Mouse (Mus musculus): ENCODE results near the gene Rbm47. TPM values are rescaled to one million over a fixed set of nuclear protein-coding genes. Genes with fewer than 3 reads are reported as not detected.

Gene Rbm47
- polyA plus RNA-seq, 1 experiment from 2014 or later = 8.9 TPM

GRCm38 (mm10) chr5:66069470-66070144 lies 103.3 kb downstream of the Rbm47 start:
- 1% methylated on average over 27 of the region's 27 CpGs for WGBS
- peak; percentile 61; the same call in 1 of the 2 replicates for ATAC-seq (ENCODE audit: insufficient number of reproducible peaks, low FRiP score, low TSS enrichment, low read depth)
- Histone ChIP-seq H3K4me1 (peaks cover 5% of the 10 kb centered on the region), H3K36me3 (no peaks in the 10 kb centered on the region), H3K9me3 (no peaks in the 10 kb centered on the region), H3K4me2 (peak overlapping the region; percentile 83), H3K9ac (peak overlapping the region; percentile 20; the same call in 1 of the 2 replicates), H3K27me3 (no peaks in the 10 kb centered on the region), H3K4me3 (peak overlapping the region; percentile 43), H3K27ac (no peak overlapping the region)

- no peak overlapping the region for H3K9ac ChIP-seq
- H3K4me1 ChIP-seq = peaks cover 5% of the 10 kb centered on the region
- 19% methylated on average over 7 of the region's 7 CpGs for WGBS
- no peaks in the 10 kb centered on the region for H3K27me3 ChIP-seq
- ATAC-seq (ENCODE audit: insufficient number of reproducible peaks, low FRiP score, low TSS enrichment, low read depth) = no peak
- no peaks in the 10 kb centered on the region for H3K9me3 ChIP-seq
- H3K36me3 ChIP-seq = no peaks in the 10 kb centered on the region
- H3K4me3 ChIP-seq = peak overlapping the region; percentile 43
- H3K27ac ChIP-seq = no peak overlapping the region
- H3K4me2 ChIP-seq = peak overlapping the region; percentile 83
Observed at GRCm38 (mm10) chr5:66069133-66069469, 103.8 kb downstream of the Rbm47 start.

- no peak overlapping the region for H3K27ac ChIP-seq
- no peak for ATAC-seq (ENCODE audit: insufficient number of reproducible peaks, low FRiP score, low TSS enrichment, low read depth)
- 82% methylated on average over 12 of the region's 12 CpGs for WGBS
- no peaks in the 10 kb centered on the region for H3K9me3 ChIP-seq
- H3K9ac ChIP-seq = no peak overlapping the region
- no peaks in the 10 kb centered on the region for H3K36me3 ChIP-seq
- H3K27me3 ChIP-seq = no peaks in the 10 kb centered on the region
- no peak overlapping the region for H3K4me3 ChIP-seq
- H3K4me1 ChIP-seq = peaks cover 5% of the 10 kb centered on the region
- no peak overlapping the region for H3K4me2 ChIP-seq
Observed at GRCm38 (mm10) chr5:66068068-66068920, 104.6 kb downstream of the Rbm47 start.

GRCm38 (mm10) chr5:66067219-66067618 lies 105.7 kb downstream of the Rbm47 start:
- no peak overlapping the region for H3K4me2 ChIP-seq
- no peak for ATAC-seq (ENCODE audit: insufficient number of reproducible peaks, low FRiP score, low TSS enrichment, low read depth)
- H3K4me3 ChIP-seq = no peak overlapping the region
- peaks cover 5% of the 10 kb centered on the region for H3K4me1 ChIP-seq
- no peak overlapping the region for H3K27ac ChIP-seq
- 54% methylated on average over 7 of the region's 7 CpGs for WGBS
- H3K36me3 ChIP-seq = no peaks in the 10 kb centered on the region
- no peaks in the 10 kb centered on the region for H3K27me3 ChIP-seq
- no peaks in the 10 kb centered on the region for H3K9me3 ChIP-seq
- H3K9ac ChIP-seq = no peak overlapping the region

DNA sequence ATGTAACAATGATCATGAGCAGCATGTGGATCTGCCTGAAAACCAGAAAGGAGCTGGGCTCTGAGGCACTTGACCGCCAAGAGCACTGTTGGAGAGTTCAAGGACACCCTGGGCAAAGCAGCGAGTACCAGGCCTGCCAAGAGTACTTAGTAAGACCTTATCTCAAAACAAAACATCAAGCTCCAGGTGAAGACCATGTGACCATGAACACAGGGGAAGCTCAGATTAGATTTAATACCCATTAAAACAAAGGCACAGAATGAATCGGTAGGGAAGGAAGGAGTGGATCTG lies 110.0 kb downstream of the Rbm47 start:
- Histone ChIP-seq H3K4me1 (no peaks in the 10 kb centered on the region), H3K36me3 (no peaks in the 10 kb centered on the region), H3K9ac (no peak overlapping the region), H3K9me3 (no peaks in the 10 kb centered on the region), H3K27me3 (no peaks in the 10 kb centered on the region), H3K4me2 (no peak overlapping the region), H3K27ac (no peak overlapping the region), H3K4me3 (no peak overlapping the region)
- no peak for ATAC-seq (ENCODE audit: insufficient number of reproducible peaks, low FRiP score, low TSS enrichment, low read depth)
- WGBS = 77% methylated on average over 3 of the region's 3 CpGs

DNA sequence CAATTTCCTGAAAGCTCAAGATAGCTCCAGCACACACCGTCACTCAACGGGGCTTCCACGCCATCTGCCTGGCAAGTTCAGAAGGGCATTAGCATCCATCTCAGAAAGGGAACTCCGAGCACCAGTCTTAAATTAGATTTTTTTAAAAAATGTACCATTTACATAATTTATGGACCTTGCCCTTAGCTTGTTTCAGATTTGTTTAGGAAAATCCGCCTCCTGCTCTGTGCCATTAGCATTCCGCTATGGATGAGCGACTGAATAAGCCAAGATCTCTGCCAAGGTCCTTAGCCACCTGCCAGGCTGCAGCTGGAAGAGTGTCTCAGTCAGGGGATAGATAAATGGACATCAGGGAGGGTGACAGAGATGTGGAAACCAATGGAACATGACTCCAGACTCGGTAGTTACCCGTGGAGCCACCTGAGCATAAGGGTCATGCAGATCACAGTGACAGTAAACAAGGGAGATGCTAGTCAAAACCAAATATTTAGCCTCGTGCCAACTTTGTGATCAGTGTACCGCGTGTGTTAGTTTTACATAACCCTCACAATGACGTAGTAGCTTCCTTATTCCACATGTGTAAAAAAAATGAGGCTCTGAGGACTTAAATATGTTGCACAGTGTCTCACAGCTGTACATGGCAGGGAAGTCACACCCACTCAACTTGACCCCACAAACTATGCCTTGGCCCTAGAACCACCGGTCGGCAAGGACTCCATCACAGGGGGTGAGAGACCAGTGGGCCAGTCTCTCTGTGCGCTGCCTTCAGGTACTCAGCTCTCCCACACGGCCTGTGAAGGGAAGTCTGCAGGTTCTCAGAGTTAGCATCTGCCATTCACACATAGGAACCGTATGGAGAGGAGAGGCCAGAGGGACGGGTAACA lies 110.6 kb downstream of the Rbm47 start:
- Histone ChIP-seq H3K9ac (no peak overlapping the region), H3K27me3 (no peaks in the 10 kb centered on the region), H3K36me3 (no peaks in the 10 kb centered on the region), H3K9me3 (no peaks in the 10 kb centered on the region), H3K4me1 (no peaks in the 10 kb centered on the region), H3K4me2 (no peak overlapping the region), H3K4me3 (no peak overlapping the region), H3K27ac (no peak overlapping the region)
- 76% methylated on average over 19 of the region's 19 CpGs for WGBS
- ATAC-seq (ENCODE audit: insufficient number of reproducible peaks, low FRiP score, low TSS enrichment, low read depth) = no peak

GRCm38 (mm10) chr5:66061667-66062045 lies 111.3 kb downstream of the Rbm47 start:
- no peaks in the 10 kb centered on the region for H3K36me3 ChIP-seq
- no peaks in the 10 kb centered on the region for H3K4me1 ChIP-seq
- no peak overlapping the region for H3K27ac ChIP-seq
- no peak for ATAC-seq (ENCODE audit: insufficient number of reproducible peaks, low FRiP score, low TSS enrichment, low read depth)
- WGBS = 56% methylated on average over 4 of the region's 4 CpGs
- H3K9ac ChIP-seq = no peak overlapping the region
- H3K27me3 ChIP-seq = no peaks in the 10 kb centered on the region
- H3K4me2 ChIP-seq = no peak overlapping the region
- H3K9me3 ChIP-seq = no peaks in the 10 kb centered on the region
- H3K4me3 ChIP-seq = no peak overlapping the region

DNA sequence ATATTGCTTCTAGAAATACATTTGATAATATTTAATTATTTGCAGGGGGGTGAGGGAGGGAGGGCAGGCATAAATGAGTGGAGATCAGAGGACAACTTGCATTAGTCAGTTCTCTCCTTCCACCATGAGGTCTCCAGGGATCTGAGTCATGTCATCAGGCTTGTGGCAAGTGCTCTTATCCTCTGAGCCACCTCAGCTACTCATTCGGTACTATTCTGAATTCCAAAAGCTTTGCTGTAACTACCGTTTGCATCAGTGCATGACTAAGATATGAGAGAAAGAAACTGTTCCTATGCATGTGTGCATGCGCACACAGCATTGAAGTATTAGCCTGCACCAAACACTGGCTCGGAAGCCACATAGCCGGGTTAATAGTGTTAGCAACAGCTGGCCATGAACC lies 114.1 kb downstream of the Rbm47 start:
- WGBS = 83% methylated on average over 5 of the region's 5 CpGs
- H3K27me3 ChIP-seq = no peaks in the 10 kb centered on the region
- no peak overlapping the region for H3K4me3 ChIP-seq
- H3K9me3 ChIP-seq = no peaks in the 10 kb centered on the region
- no peak for ATAC-seq (ENCODE audit: insufficient number of reproducible peaks, low FRiP score, low TSS enrichment, low read depth)
- H3K4me2 ChIP-seq = no peak overlapping the region
- no peak overlapping the region for H3K27ac ChIP-seq
- H3K4me1 ChIP-seq = no peaks in the 10 kb centered on the region
- H3K9ac ChIP-seq = no peak overlapping the region
- H3K36me3 ChIP-seq = no peaks in the 10 kb centered on the region

DNA sequence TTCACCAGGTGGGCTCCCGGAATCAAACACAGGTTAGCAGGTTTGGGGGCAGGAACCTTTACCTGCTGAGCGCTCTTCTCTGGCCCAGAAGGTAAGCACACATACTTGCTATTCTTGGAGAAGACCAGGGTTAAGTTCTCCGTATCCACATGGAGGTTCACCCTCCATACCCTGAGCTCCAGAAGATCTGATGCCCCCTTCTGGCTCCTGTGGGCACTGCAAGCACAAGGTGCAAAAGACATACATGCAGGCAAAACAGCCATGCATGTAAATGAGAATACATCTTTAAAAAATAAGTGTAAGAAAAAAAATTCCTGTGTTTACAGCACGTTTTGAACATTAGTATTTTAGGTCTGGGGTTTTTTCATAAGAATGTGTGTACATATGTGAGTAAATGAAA lies 116.2 kb downstream of the Rbm47 start:
- no peak for ATAC-seq (ENCODE audit: insufficient number of reproducible peaks, low FRiP score, low TSS enrichment, low read depth)
- H3K4me1 ChIP-seq = no peaks in the 10 kb centered on the region
- no peak overlapping the region for H3K27ac ChIP-seq
- no peak overlapping the region for H3K4me2 ChIP-seq
- H3K9ac ChIP-seq = no peak overlapping the region
- H3K4me3 ChIP-seq = no peak overlapping the region
- no peaks in the 10 kb centered on the region for H3K36me3 ChIP-seq
- H3K27me3 ChIP-seq = no peaks in the 10 kb centered on the region
- 78% methylated on average over 4 of the region's 4 CpGs for WGBS
- H3K9me3 ChIP-seq = no peaks in the 10 kb centered on the region

DNA sequence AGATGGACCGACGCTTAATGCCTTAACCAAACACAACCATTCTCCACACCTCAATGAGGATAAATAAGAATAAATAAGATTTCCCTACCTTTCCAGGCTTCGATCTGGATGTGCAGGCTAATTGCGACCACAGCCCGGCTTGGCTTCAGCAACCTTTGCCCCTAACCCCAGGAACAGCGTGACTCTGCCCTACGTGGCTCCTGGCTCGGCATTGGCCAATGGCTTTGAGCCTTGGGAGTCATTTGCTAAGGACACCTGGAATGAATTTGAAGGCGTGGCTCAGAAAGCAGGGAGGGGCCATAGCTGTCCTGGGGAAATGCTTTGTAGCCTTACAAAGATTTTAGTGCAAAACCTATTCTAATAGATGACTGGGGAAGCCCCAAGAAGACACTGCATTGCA lies 118.5 kb downstream of the Rbm47 start:
- H3K9me3 ChIP-seq = no peaks in the 10 kb centered on the region
- no peaks in the 10 kb centered on the region for H3K27me3 ChIP-seq
- no peak overlapping the region for H3K27ac ChIP-seq
- WGBS = 33% methylated on average over 9 of the region's 9 CpGs
- no peaks in the 10 kb centered on the region for H3K36me3 ChIP-seq
- no peaks in the 10 kb centered on the region for H3K4me1 ChIP-seq
- ATAC-seq (ENCODE audit: insufficient number of reproducible peaks, low FRiP score, low TSS enrichment, low read depth) = no peak
- no peak overlapping the region for H3K9ac ChIP-seq
- H3K4me3 ChIP-seq = no peak overlapping the region
- H3K4me2 ChIP-seq = no peak overlapping the region

- WGBS = 82% methylated on average over 20 of the region's 20 CpGs
- Histone ChIP-seq H3K36me3 (no peaks in the 10 kb centered on the region), H3K27ac (no peak overlapping the region), H3K4me2 (no peak overlapping the region), H3K9ac (no peak overlapping the region), H3K9me3 (no peaks in the 10 kb centered on the region), H3K27me3 (no peaks in the 10 kb centered on the region), H3K4me1 (no peaks in the 10 kb centered on the region), H3K4me3 (no peak overlapping the region)
- no peak for ATAC-seq (ENCODE audit: insufficient number of reproducible peaks, low FRiP score, low TSS enrichment, low read depth)
Observed at GRCm38 (mm10) chr5:66052777-66053548, 120.0 kb downstream of the Rbm47 start.
